Mouse (Mus musculus): ENCODE data around the gene Nfasc.

Gene Nfasc

DNA sequence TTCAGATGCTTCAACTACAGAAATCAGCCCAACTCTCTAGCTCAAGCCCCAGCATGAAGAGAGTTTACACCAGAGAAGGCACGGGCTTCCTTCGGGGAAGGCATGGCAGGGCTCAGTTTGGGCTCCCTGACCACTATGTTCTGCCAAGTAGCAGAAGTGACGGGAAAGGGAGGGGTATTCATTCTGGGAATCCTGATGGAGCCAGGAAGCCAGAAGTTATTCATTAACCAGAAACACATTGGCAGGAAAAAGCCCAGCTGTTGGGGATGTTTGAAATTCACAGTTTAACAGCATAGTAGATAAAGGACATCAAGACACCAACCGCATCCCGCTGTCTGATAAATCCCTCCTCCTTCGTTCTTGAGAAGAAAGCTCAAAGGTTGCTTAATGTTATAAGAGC lies 93.6 kb downstream of the Nfasc start:
- DNase-seq (ENCODE audit: low spot score): no peak

DNA sequence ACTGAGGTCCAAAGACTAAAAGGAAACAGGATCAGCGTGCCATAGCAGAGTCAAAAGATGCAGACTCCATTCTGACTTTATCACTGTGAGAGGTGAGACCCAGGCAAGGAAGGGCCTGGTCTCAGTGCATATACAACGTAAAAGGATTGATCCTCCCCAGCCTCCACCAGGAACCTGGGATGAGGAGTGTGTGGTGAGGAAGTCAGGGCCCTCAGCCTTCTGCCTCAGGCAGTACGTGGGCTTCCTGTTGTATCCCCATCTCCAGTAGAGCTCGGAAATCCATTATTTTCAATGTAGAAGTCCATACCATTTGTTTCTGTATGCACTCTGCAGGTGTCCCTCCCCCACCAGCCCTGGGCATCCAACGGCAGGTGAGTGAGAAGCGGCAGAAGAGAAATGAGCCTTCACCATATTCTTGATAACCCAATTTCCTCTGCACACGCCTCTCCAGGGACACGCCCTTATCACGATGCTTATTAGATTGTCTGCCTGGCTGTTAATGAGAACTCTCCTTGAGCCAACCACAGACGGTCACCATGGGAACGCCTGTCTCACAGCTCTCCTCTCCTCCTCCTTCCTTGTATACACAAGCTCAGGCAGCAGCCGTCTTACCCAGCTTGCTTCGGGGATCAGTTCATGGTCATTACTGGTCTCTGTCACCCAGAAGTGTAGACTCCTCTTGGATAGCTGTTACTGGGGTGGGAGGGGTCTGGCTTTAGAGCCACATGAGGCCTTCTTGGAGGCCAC lies 100.4 kb downstream of the Nfasc start:
- no peak for DNase-seq (ENCODE audit: low spot score)

GRCm38 (mm10) chr1:132640256-132640655 lies 101.3 kb downstream of the Nfasc start:
- DNase-seq (ENCODE audit: low spot score): no peak

- DNase-seq (ENCODE audit: low spot score): no peak
These were observed 104.3 kb downstream of the Nfasc start for GRCm38 (mm10) chr1:132637346-132637745.

DNA sequence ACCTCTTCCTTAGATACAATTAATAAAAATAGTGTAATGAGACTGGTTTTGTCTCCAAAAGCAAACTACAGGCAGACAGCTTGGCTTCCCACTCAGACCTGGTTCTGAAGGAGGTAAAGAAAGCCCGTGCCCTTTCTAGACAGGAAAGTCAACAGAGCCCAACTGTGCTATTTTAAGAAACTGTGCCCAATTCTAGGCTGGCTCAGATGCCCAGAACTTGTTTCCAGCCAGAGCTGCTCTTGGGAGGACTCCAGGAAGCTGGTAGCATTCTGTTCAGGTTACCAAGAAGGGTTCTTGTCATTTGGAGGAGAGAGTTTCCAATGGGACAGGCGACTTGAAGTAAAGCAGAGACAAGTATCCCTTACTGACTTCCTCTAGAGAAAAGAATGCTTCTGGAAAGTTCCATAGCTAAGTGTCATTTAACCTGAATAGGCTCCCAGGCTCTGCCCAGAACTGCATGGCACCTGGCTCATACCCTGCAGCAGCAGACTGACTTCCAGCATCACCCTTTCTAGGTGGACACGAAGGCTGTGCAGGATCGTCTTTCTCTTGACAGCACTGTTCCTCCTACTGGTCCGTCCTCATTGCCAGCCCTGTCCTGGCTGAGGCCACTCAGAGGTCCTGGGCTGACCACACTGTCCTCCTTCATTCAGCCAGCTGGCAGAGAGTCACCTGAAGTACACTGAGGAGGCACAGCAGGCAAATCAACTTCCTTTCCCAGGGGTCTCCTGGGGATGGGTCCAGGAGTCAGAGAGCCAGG lies 111.8 kb downstream of the Nfasc start:
- no peak for DNase-seq (ENCODE audit: low spot score)

DNA sequence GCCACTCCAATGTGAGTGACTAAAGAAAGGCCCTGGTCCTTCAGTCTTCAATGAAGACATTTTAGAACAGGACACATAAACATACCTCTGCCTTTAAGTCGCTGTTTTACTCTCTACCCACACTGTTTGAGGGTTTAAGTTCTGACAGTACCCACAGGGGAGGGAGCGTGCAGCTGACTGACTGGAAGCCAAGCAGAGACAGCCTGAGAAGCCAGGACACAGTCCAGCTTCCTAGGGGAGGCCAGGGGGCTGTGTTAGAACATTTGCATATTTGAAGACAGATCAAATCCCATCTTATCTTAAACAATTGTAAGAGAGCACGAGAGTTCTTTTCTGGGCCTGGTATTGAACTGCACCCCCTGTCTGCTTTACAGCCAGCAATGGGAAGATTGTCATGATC lies 113.0 kb downstream of the Nfasc start:
- no peak for DNase-seq (ENCODE audit: low spot score)

- no peak for DNase-seq (ENCODE audit: low spot score)
These were observed 113.4 kb downstream of the Nfasc start for GRCm38 (mm10) chr1:132628183-132628582.

DNA sequence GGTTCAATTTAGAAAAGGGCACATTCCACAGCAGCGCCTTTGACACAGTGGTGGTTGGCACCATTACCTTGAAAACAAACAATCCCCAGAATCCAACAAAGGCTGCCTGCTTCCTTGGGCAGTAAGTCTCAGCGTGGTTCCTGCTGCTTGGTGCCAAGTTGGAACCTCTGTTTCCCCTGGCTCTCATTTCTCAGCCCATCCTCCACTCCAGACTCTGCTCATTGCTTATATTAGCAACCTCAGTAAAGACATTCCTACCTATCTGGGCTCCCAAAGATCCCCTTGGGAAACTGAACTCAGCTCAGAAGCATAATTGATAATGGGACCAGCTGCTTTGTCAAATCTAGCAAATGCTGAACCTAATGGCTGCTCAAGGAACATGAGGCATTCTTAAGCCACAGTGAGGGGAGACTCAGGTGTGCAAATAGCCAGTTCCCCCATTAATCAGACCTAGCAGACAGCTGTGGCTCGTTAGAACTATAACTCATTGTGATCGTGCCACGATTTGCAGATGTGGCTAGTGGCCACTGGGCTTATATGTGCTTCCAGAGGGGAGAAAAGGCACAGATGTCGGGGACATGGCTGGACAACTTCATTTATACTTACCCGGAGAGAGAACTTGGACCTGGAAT lies 115.4 kb downstream of the Nfasc start:
- DNase-seq (ENCODE audit: low spot score): no peak

DNA sequence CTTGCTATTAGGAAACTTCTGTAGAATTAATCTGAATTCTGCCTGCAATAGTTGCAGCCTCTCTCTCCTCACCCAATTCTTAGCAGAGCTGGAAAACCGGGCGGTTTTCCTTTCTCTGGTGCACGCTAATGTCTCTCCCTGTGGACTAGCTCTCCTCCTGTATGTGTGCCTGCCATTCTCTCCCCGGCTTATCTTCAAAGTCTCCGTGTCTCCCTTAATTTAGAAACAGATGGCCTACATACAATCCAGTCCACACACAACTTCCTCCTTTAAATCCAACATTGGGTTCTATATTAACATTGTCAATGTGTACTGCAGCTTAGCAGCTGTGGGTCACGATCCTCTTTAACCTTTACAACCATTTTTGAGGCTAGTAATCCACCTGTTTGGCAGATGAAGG lies 116.6 kb downstream of the Nfasc start:
- no peak for DNase-seq (ENCODE audit: low spot score)

GRCm38 (mm10) chr1:132624466-132624865 lies 117.1 kb downstream of the Nfasc start:
- no peak for DNase-seq (ENCODE audit: low spot score)

GRCm38 (mm10) chr1:132623641-132624336 lies 117.8 kb downstream of the Nfasc start:
- no peak for DNase-seq (ENCODE audit: low spot score)

GRCm38 (mm10) chr1:132612066-132612465 lies 129.5 kb downstream of the Nfasc start:
- DNase-seq (ENCODE audit: low spot score): no peak

DNA sequence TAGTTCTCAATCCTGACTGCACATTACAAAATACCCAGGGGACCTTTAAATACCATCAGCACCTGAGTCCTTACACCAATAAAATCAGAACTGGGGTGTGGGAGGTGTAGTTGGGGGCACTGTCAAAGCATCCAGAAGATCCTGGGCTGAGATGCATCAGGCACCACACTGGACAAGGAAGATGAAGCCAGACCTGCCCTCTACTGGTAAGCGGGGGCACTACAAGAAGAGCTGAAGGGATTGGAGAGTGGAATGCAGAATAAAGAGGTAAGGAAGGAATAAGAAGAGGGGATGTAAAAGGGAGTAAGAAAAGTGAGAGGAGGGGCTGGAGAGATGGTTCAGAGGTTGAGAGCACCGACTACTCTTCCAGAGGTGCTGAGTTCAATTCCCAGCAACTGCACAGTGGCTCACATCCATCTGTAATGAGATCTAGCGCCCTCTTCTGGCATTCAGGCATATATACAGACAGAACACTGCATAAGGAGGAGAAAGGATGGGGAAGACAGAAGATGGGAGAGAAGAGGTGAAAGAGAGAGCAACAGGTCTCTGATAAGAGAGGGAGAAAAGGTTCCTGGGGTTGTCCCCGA lies 132.5 kb downstream of the Nfasc start:
- peak; percentile 83 for DNase-seq (ENCODE audit: low spot score)

GRCm38 (mm10) chr1:132602161-132602560 lies 139.4 kb downstream of the Nfasc start:
- DNase-seq (ENCODE audit: low spot score): no peak

DNA sequence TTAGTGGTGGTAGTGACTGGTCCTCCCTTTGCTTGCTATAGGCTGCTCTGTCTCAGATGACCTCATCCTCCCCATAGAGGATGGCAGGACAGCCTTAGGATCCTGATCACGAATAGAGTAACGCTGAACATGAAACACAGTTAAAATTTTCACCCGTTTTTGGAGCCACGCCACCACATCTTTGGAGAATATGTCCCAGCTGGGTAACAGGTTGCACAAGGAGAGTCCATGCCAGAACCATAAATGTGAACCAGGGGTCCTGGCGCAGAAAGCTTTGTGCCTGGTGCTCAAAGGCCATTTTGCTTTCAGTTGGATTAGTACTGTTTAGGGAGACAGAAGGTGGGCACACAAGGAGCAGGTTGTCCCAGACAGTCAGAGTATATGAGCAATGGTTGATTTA lies 143.6 kb downstream of the Nfasc start:
- DNase-seq (ENCODE audit: low spot score): no peak

GRCm38 (mm10) chr1:132595741-132596140 lies 145.9 kb downstream of the Nfasc start:
- DNase-seq (ENCODE audit: low spot score): no peak

- peak; percentile 88 for DNase-seq (ENCODE audit: low spot score)
These were observed 147.0 kb downstream of the Nfasc start for GRCm38 (mm10) chr1:132594587-132594986.

DNA sequence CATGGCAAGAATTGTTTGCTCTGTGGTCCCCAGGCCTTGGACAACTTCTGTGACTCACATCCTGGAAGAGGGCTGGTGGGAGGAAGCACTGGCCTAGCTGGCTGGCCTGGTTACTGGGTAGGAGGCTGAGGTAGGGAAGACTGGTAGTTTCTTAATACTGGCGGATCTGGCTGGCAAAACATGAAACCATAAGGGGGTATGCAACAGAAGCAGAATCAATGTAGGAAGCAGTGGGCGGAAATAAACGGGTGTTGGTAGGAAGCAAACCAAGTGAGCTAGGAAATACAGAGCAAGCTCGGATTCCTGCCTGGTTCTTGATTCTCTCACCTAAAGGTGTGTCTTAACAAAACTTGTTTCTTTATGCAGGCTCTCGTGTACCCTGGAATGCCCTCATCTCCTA lies 149.5 kb downstream of the Nfasc start:
- no peak for DNase-seq (ENCODE audit: low spot score)

DNA sequence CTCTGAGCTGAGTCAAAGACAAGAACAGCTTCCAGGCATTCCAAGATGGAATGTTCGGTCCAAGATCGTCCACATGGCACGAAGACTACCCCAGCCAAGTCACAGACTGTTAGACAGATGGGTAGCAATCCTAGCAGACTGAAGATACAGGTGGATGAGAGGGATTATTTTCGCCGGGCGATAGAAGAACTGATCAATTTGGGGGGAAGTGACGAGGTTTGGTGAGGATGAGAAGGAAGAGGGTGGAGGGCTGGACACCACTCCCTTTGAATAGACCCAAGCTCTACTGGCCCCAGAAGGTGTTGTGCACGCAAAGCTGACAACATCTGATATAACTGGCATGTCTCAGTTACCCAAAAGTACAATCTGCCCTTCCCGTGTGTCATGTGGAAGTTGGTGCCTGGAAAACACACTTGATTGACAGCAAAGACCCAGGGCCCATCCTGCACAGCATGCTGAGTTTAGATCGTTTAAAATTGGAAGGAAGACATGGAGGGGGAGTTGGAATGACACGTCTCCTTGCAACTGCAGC lies 150.1 kb downstream of the Nfasc start:
- DNase-seq (ENCODE audit: low spot score): no peak

GRCm38 (mm10) chr1:132586679-132587201 lies 154.9 kb downstream of the Nfasc start:
- DNase-seq (ENCODE audit: low spot score): no peak

DNA sequence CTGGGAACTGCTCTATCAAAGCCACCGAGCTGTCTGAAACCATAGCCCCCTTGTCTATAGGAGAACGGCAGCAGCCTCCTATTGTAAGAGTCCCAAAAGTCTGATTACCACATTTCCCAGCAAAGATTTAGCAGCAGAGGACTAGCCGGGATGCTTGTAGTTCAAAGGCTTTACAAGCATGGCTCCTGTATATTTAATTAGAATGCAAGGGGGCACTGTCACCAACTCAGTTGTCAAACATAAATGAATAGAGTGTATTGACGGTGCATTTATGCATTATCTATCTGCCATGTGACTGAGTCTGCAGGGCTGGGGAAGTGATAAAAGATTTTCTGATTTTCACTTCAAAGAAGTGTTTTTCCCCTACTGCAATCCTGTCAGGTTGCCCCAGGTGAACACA lies 156.2 kb downstream of the Nfasc start:
- DNase-seq (ENCODE audit: low spot score): no peak

Measured in testis, postnatal 10 days (tissue).